Mouse (Mus musculus) olfactory bulb, adult 2 months (tissue): Measurements from ENCODE around the gene Ror2.

ENCODE experiments used
- CTCF ChIP-seq: fragments of 200-500 bp; IDR thresholded peaks from 2 replicates; pipeline ENCODE4 v1.5.1; 2012; ENCODE audit warnings: low read depth, mild to moderate bottlenecking, low read length, moderate library complexity; ENCODE audit not compliant: insufficient read depth
- POLR2A ChIP-seq: fragments of 200-500 bp; IDR thresholded peaks from 2 replicates; pipeline ENCODE4 v1.6.1; 2012; ENCODE audit warnings: mild to moderate bottlenecking, low read depth, low read length, moderate library complexity; ENCODE audit not compliant: insufficient read depth

- TF ChIP-seq POLR2A = no peak
- TF ChIP-seq CTCF = no peak
Observed at GRCm38 (mm10) chr13:53184858-53185257, 101.1 kb downstream of the Ror2 start.
